Mouse (Mus musculus) testis, adult 2 months (tissue): Measurements from ENCODE around the gene Hck. TPM values are rescaled to one million over a fixed set of nuclear protein-coding genes. Genes with fewer than 3 reads are reported as not detected.

Source experiments
- H3K27ac ChIP-seq: fragments of 200-500 bp; 2 replicates; pipeline ENCODE4 v1.5.1; 2012; ENCODE audit warnings: low read depth, low read length; ENCODE audit not compliant: control insufficient read depth, insufficient read depth
- H3K27me3 ChIP-seq: fragments of 200-500 bp; 2 replicates; pipeline ENCODE4 v1.6.1; 2012; ENCODE audit warnings: mild to moderate bottlenecking, low read length, moderate library complexity; ENCODE audit not compliant: control insufficient read depth, insufficient read depth
- H3K36me3 ChIP-seq: fragments of 200-500 bp; 2 replicates; pipeline ENCODE4 v1.6.1; 2012; ENCODE audit warnings: mild to moderate bottlenecking, low read length; ENCODE audit not compliant: control insufficient read depth, insufficient read depth
- H3K4me1 ChIP-seq: fragments of 200-500 bp; 2 replicates; pipeline ENCODE4 v1.6.1; 2012; ENCODE audit warnings: low read length; ENCODE audit not compliant: control insufficient read depth, insufficient read depth
- H3K4me3 ChIP-seq: fragments of 200-500 bp; 2 replicates; pipeline ENCODE4 v1.5.1; 2012; ENCODE audit warnings: low read depth, mild to moderate bottlenecking, low read length, moderate library complexity, mixed read lengths; ENCODE audit not compliant: control insufficient read depth
- CTCF ChIP-seq: fragments of 200-500 bp; IDR thresholded peaks from 2 replicates; pipeline ENCODE4 v1.5.1; 2012; ENCODE audit warnings: low read depth, mild to moderate bottlenecking, inconsistent platforms, low read length, moderate library complexity; ENCODE audit not compliant: control insufficient read depth, insufficient read depth, insufficient replicate concordance
- POLR2A ChIP-seq: fragments of 200-500 bp; IDR thresholded peaks from 2 replicates; pipeline ENCODE4 v1.6.1; 2012; ENCODE audit warnings: low read depth, mild to moderate bottlenecking, inconsistent platforms, low read length, moderate library complexity; ENCODE audit not compliant: control insufficient read depth
- polyA plus RNA-seq: library from polyadenylated mRNA; depleted of rRNA; stranded (reverse); fragments of >200 nt; gene quantifications from 2 replicates; pipeline ENCODE4 v1.2.3, GENCODE M21; 2012

The Hck gene
- polyA plus RNA-seq, 1 experiment = 0.17 TPM

GRCm38 (mm10) chr2:153139996-153140613 is 31.8 kb downstream of the Hck start:
- Histone ChIP-seq H3K4me3 (no peak overlapping the region), H3K27me3 (no peaks in the 10 kb centered on the region), H3K27ac (no peak overlapping the region), H3K4me1 (peaks cover 6% of the 10 kb centered on the region), H3K36me3 (no peaks in the 10 kb centered on the region)
- TF ChIP-seq CTCF (no peak), POLR2A (no peak)

- H3K4me3 ChIP-seq = no peak overlapping the region
- peaks cover 6% of the 10 kb centered on the region for H3K4me1 ChIP-seq
- TF ChIP-seq CTCF (peak; percentile 32; the same call in 1 of the 2 replicates), POLR2A (no peak)
- no peaks in the 10 kb centered on the region for H3K27me3 ChIP-seq
- no peaks in the 10 kb centered on the region for H3K36me3 ChIP-seq
- H3K27ac ChIP-seq = no peak overlapping the region
Observed at GRCm38 (mm10) chr2:153142620-153143199, 34.4 kb downstream of the Hck start.

- H3K36me3 ChIP-seq = no peaks in the 10 kb centered on the region
- no peak overlapping the region for H3K4me3 ChIP-seq
- TF ChIP-seq CTCF (no peak), POLR2A (no peak)
- H3K27ac ChIP-seq = no peak overlapping the region
- H3K27me3 ChIP-seq = no peaks in the 10 kb centered on the region
- no peaks in the 10 kb centered on the region for H3K4me1 ChIP-seq
Observed at GRCm38 (mm10) chr2:153145346-153145745, 37.1 kb downstream of the Hck start.

- H3K27me3 ChIP-seq = no peaks in the 10 kb centered on the region
- H3K36me3 ChIP-seq = no peaks in the 10 kb centered on the region
- H3K4me1 ChIP-seq = no peaks in the 10 kb centered on the region
- H3K27ac ChIP-seq = no peak overlapping the region
- TF ChIP-seq CTCF (no peak), POLR2A (no peak)
- no peak overlapping the region for H3K4me3 ChIP-seq
Observed at GRCm38 (mm10) chr2:153147236-153147635, 39.0 kb downstream of the Hck start.

- Histone ChIP-seq H3K36me3 (no peaks in the 10 kb centered on the region), H3K27ac (no peak overlapping the region), H3K4me3 (no peak overlapping the region), H3K4me1 (no peaks in the 10 kb centered on the region), H3K27me3 (no peaks in the 10 kb centered on the region)
- no peak for TF ChIP-seq POLR2A
- peak; percentile 73; the same call in 1 of the 2 replicates for TF ChIP-seq CTCF
Observed at GRCm38 (mm10) chr2:153147715-153148114, 39.4 kb downstream of the Hck start.

- H3K27me3 ChIP-seq = no peaks in the 10 kb centered on the region
- no peak overlapping the region for H3K4me3 ChIP-seq
- no peaks in the 10 kb centered on the region for H3K4me1 ChIP-seq
- no peak overlapping the region for H3K27ac ChIP-seq
- TF ChIP-seq CTCF = no peak
- TF ChIP-seq POLR2A = no peak
- no peaks in the 10 kb centered on the region for H3K36me3 ChIP-seq
Observed at GRCm38 (mm10) chr2:153149742-153150141, 41.5 kb downstream of the Hck start.

- no peaks in the 10 kb centered on the region for H3K27me3 ChIP-seq
- no peak overlapping the region for H3K27ac ChIP-seq
- H3K4me1 ChIP-seq = no peaks in the 10 kb centered on the region
- H3K4me3 ChIP-seq = no peak overlapping the region
- no peak for TF ChIP-seq POLR2A
- no peak for TF ChIP-seq CTCF
- no peaks in the 10 kb centered on the region for H3K36me3 ChIP-seq
Observed at GRCm38 (mm10) chr2:153151026-153151425, 42.8 kb downstream of the Hck start.
